Mouse (Mus musculus) intestine, embryonic 14.5 days (tissue): ENCODE data around the gene Klk14. TPM values are rescaled to one million over a fixed set of nuclear protein-coding genes. Genes with fewer than 3 reads are reported as not detected.
"Not testable (repeated sequence)": the region's sequence is repeated elsewhere in the genome, so short reads cannot be mapped to it uniquely, and the experiment has no call there.

Source experiments
- ATAC-seq: fragments of 200-750 bp; cut with Nextera tagmentation; replicated peaks from 2 replicates; pipeline ENCODE4 v1.8.0; 2017; ENCODE audit warnings: low read depth, moderate number of reproducible peaks, moderate TSS enrichment, moderate library complexity; ENCODE audit not compliant: low FRiP score, low TSS enrichment
- DNase-seq: peaks from one replicate; pipeline ENCODE4 v3.0.0-alpha.2; 2018; ENCODE audit warnings: low spot score
- H3K27ac ChIP-seq: fragments of 300-500 bp; sonication (generic); 2 replicates; pipeline ENCODE4 v1.5.1; 2014; ENCODE audit warnings: low read depth, mild to moderate bottlenecking, control low read depth
- H3K27me3 ChIP-seq: fragments of 300-500 bp; sonication (generic); replicated peaks from 2 replicates; pipeline ENCODE4 v1.6.1; 2014; ENCODE audit warnings: low read length, control low read depth; ENCODE audit not compliant: control insufficient read depth, insufficient read depth
- H3K36me3 ChIP-seq: fragments of 300-500 bp; sonication (generic); 2 replicates; pipeline ENCODE4 v1.6.1; 2014; ENCODE audit warnings: low read length, control low read depth; ENCODE audit not compliant: control insufficient read depth, insufficient read depth
- H3K4me1 ChIP-seq: fragments of 300-500 bp; sonication (generic); replicated peaks from 2 replicates; pipeline ENCODE4 v1.6.1; 2014; ENCODE audit warnings: low read length, control low read depth, mixed read lengths; ENCODE audit not compliant: control insufficient read depth, insufficient read depth
- H3K4me2 ChIP-seq: fragments of 300-500 bp; sonication (generic); 2 replicates; pipeline ENCODE4 v1.6.1; 2014; ENCODE audit warnings: low read length
- H3K4me3 ChIP-seq: fragments of 300-500 bp; sonication (generic); 2 replicates; pipeline ENCODE4 v1.5.1; 2014; ENCODE audit warnings: low read depth, low read length, control low read depth, mixed read lengths
- H3K9ac ChIP-seq: fragments of 300-500 bp; sonication (generic); 2 replicates; pipeline ENCODE4 v1.6.1; 2014; ENCODE audit warnings: mild to moderate bottlenecking, low read length
- H3K9me3 ChIP-seq: fragments of 300-500 bp; sonication (generic); 2 replicates; pipeline ENCODE4 v1.6.1; 2016; ENCODE audit warnings: low read length, control low read depth; ENCODE audit not compliant: control insufficient read depth
- WGBS: fragments of 180-500 bp; shearing (Covaris S2); extraction: QIAGEN DNeasy Blood & Tissue Kit; methylation state at CpG from one replicate; pipeline ENCODE4 v1.1.7; 2014; 5-methylcytosine and 5-hydroxymethylcytosine counted together
- polyA plus RNA-seq: library from polyadenylated mRNA; unstranded; fragments of >200 nt; fragmentation: Nextera tagmentation; extraction: Ambion mirVana; gene quantifications from 2 replicates; pipeline ENCODE4 v1.2.1, GENCODE M21; 2014

The Klk14 gene
- polyA plus RNA-seq, 1 experiment from 2014 or later, result 0.39 TPM

DNA sequence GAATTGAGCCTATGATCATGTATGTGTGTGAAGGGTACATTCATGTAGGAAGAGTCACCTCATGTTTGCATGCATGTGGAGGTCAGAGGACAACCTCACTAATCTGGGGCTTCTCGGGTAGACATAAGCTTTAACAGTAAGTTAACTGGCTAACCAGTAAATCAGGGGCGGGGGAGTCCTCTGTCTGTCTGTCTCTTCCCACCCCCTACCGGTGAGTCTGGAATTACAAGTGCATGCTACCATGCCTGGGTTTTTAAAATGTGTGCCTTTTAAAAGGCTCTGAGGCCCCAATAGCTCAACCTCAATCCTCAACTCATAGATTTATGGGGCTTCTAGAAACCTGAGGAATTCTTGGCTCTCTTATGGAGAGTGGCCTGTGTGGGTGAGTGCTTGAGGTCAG is 21.6 kb upstream of the Klk14 start:
- DNase-seq, result peak; percentile 62

GRCm38 (mm10) chr7:43671064-43671808 is 19.0 kb upstream of the Klk14 start:
- DNase-seq (no peak), ATAC-seq (peak; percentile 36; the same call in 1 of the 2 replicates)
- H3K9me3 ChIP-seq, result no peaks in the 10 kb centered on the region
- peaks cover 13% of the 10 kb centered on the region for H3K4me1 ChIP-seq
- no peak overlapping the region; the same call in 1 of the 2 replicates for H3K27ac ChIP-seq
- peak overlapping the region; percentile 35; the same call in 1 of the 2 replicates for H3K9ac ChIP-seq
- H3K27me3 ChIP-seq, result no peaks in the 10 kb centered on the region
- 68% methylated on average over 11 of the region's 11 CpGs for WGBS
- peaks cover 18% of the 10 kb centered on the region for H3K36me3 ChIP-seq
- peak overlapping the region; percentile 69 for H3K4me2 ChIP-seq
- H3K4me3 ChIP-seq, result peak overlapping the region; percentile 82

More for the DNA sequence above, 21.6 kb upstream of the Klk14 start:
- 23% methylated on average over 3 of the region's 3 CpGs for WGBS
- no peak for ATAC-seq
- Histone ChIP-seq H3K4me3 (no peak overlapping the region), H3K9ac (no peak overlapping the region), H3K27me3 (no peaks in the 10 kb centered on the region), H3K9me3 (no peaks in the 10 kb centered on the region), H3K36me3 (no peaks in the 10 kb centered on the region), H3K27ac (no peak overlapping the region), H3K4me2 (no peak overlapping the region), H3K4me1 (peaks cover 13% of the 10 kb centered on the region)

DNA sequence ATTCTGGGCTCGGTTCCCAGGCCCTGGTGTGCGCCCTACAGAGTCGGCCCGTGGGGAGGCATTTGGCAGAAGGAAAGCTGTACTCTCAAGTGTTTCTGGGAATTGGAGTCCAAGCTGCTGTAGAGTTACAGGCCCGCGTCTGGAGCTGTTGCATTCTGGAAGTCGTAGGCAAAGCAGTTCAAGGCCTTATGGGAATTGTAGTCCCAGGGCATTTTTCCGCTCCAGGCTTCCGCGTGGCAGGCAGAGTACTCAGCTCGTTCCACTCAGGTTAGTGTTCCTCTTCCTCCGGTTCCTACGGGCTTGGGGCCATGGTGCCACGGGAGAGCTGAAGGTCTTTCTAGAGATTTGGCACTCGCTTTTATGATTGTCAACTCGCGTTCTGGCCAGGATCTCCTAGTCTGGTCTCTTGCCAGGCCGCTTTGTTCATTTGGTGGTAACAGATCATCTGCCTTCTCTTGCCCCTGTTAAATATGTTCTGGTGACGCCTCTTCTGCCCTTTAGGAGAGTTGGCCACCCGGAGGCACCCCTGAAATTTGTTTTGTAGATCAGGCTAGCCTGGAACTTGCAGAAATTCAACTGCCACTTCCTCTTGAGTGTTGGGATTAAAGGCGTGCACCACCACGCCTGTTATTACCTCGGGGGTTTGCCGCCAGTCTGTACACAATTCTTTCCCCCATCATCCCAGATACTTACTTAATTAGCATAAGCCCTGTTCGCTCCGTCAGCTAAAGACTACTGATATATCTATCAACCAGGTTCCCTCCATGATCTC is 18.2 kb upstream of the Klk14 start, which contains the start of gene Ctu1:
Gene Ctu1 (plus strand): TSS at position 208 of the 772 bp plus-strand sequence.
- H3K9me3 ChIP-seq, result 0 out of 2 replicates have a peak, but pooled peaks cover 4% of the 10 kb centered on the region
- under 1% methylated on average over 26 of the region's 26 CpGs for WGBS
- H3K27ac ChIP-seq, result peak within 1 kb of the TSS; percentile 38; the same call in 1 of the 2 replicates
- peaks cover 26% of the 10 kb centered on the region for H3K36me3 ChIP-seq
- H3K4me2 ChIP-seq, result peak within 1 kb of the TSS; percentile 69
- DNase-seq (peak; percentile 88), ATAC-seq (peak; percentile 86)
- H3K27me3 ChIP-seq, result no peaks in the 10 kb centered on the region
- H3K4me3 ChIP-seq, result peak within 1 kb of the TSS; percentile 82
- peak within 1 kb of the TSS; percentile 75 for H3K9ac ChIP-seq
- peaks cover 13% of the 10 kb centered on the region for H3K4me1 ChIP-seq

- Histone ChIP-seq H3K4me1 (peaks cover 13% of the 10 kb centered on the region), H3K27ac (no peak overlapping the region), H3K4me2 (peak overlapping the region; percentile 69), H3K36me3 (peaks cover 33% of the 10 kb centered on the region), H3K4me3 (peak overlapping the region; percentile 82), H3K9me3 (peaks cover 9% of the 10 kb centered on the region; the same call in 1 of the 2 replicates), H3K9ac (peak overlapping the region; percentile 75), H3K27me3 (no peaks in the 10 kb centered on the region)
- ATAC-seq (no peak), DNase-seq (peak; percentile 63)
- WGBS, result 7% methylated on average over 10 of the region's 10 CpGs
Measured at GRCm38 (mm10) chr7:43672581-43673260, 17.5 kb upstream of the Klk14 start.

- 92% methylated on average over 32 of the region's 32 CpGs for WGBS
- H3K36me3 ChIP-seq, result peaks cover 37% of the 10 kb centered on the region
Measured at GRCm38 (mm10) chr7:43675091-43675490, 15.1 kb upstream of the Klk14 start.

DNA sequence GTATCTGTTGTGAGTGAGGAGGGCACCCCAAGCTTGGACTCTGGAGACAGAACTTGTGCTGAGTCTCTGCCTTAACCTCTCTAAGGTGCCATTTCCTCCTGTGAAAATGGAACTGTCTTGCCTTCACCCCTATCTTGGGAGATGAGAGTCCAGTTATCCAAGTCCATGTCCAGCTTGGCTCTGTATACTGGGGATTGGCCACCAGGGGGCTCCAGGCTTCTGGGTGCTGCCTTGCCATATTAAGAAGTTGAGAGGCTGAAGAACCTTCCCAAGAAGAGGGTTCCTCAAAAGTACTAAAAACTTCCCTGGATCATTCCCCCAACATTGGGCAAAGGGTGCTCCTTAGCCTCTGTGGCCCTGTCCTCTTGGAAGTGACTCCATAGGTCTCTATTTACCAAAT is 11.7 kb upstream of the Klk14 start:
- Histone ChIP-seq H3K27me3 (no peaks in the 10 kb centered on the region), H3K4me1 (0 out of 2 replicates have a peak, but pooled peaks cover under 1% of the 10 kb centered on the region), H3K36me3 (peaks cover 37% of the 10 kb centered on the region), H3K4me2 (no peak overlapping the region), H3K27ac (no peak overlapping the region), H3K9ac (no peak overlapping the region), H3K4me3 (no peak overlapping the region), H3K9me3 (peaks cover 10% of the 10 kb centered on the region; the same call in 1 of the 2 replicates)
- no peak for ATAC-seq
- peak; percentile 66 for DNase-seq

More at GRCm38 (mm10) chr7:43675091-43675490, 15.1 kb upstream of the Klk14 start:
- H3K9ac ChIP-seq, result no peak overlapping the region
- peaks cover 10% of the 10 kb centered on the region; the same call in 1 of the 2 replicates for H3K9me3 ChIP-seq
- H3K27ac ChIP-seq, result no peak overlapping the region
- DNase-seq (no peak), ATAC-seq (no peak)
- no peak overlapping the region for H3K4me3 ChIP-seq
- no peaks in the 10 kb centered on the region for H3K27me3 ChIP-seq
- no peak overlapping the region for H3K4me2 ChIP-seq
- peaks cover 13% of the 10 kb centered on the region for H3K4me1 ChIP-seq

- Histone ChIP-seq H3K4me1 (no peaks in the 10 kb centered on the region), H3K27me3 (no peaks in the 10 kb centered on the region), H3K9ac (no peak overlapping the region), H3K4me3 (no peak overlapping the region), H3K36me3 (peaks cover 22% of the 10 kb centered on the region), H3K9me3 (peaks cover 10% of the 10 kb centered on the region; the same call in 1 of the 2 replicates), H3K4me2 (no peak overlapping the region), H3K27ac (no peak overlapping the region)
- WGBS, result 17% methylated on average over 5 of the region's 5 CpGs
- DNase-seq (peak; percentile 83), ATAC-seq (no peak; the same call in 1 of the 2 replicates)
Measured at GRCm38 (mm10) chr7:43680960-43681359, 9.3 kb upstream of the Klk14 start.

DNA sequence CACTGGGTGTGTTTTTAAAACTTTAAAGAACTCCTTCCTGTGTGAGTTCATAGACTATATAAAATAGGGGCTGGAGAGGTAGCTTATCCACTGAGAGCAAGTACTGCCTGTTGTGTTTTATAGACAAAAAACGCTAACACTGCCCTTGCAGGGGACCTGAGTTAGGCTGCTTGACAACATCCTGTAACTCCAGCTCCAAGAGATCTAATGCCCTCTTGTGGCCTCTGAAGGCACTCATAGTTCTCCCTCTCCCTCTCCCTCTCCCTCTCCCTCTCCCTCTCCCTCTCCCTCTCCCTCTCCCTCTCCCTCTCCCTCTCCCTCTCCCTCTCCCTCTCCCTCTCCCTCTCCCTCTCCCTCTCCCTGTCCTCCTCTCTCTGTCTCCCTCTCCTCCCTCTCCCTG is 7.7 kb upstream of the Klk14 start:
- not testable (repeated sequence) for H3K4me1 ChIP-seq, H3K36me3 ChIP-seq, H3K9me3 ChIP-seq, ATAC-seq, H3K9ac ChIP-seq, DNase-seq, H3K27me3 ChIP-seq, H3K27ac ChIP-seq, H3K4me2 ChIP-seq, H3K4me3 ChIP-seq
- WGBS, result 12% methylated on average over 1 of the region's 1 CpGs
